Mouse (Mus musculus): ENCODE measurements around the gene Chuk. TPM values are rescaled to one million over a fixed set of nuclear protein-coding genes. Genes with fewer than 3 reads are reported as not detected.

Chuk gene
- polyA plus RNA-seq, 1 experiment from 2014 or later: 62.6 TPM

DNA sequence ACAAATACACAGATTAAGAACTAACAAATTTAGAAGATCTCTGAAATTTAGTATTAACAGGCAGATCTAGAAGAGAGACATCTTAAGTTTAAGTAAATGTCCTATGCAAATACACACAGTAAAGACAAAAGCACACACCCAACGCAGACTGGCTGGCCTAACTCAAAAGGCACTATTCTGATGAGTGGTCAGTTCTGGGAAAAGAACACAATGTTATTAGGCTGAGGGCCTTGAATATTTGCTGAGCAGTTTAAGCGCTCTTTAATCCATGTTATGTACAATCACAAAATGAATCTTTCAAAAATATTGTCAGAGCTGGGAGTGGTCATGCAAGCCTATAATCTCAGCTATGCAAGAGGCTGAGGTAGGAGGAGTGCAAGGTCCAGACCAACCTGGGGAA, 42.5 kb downstream of the Chuk start:
- Histone ChIP-seq H3K4me3 (replicated peaks) (no peak overlapping the region), H3K27ac (replicated peaks) (no peak overlapping the region), H3K9me3 (replicated peaks) (no peaks in the 10 kb centered on the region), H3K9ac (replicated peaks) (no peak overlapping the region), H3K27me3 (replicated peaks) (no peaks in the 10 kb centered on the region), H3K4me2 (no peak overlapping the region), H3K4me1 (peaks cover 19% of the 10 kb centered on the region), H3K36me3 (peaks cover 27% of the 10 kb centered on the region)
- ATAC-seq (ENCODE audit: low FRiP score): no peak
- 92% methylated on average over 2 of the region's 2 CpGs for WGBS

GRCm38 (mm10) chr19:44063773-44064172, 43.5 kb downstream of the Chuk start:
- ATAC-seq (ENCODE audit: low FRiP score): no peak
- H3K4me1 ChIP-seq: peaks cover 17% of the 10 kb centered on the region
- no peak overlapping the region for H3K27ac ChIP-seq (replicated peaks)
- no peak overlapping the region for H3K4me2 ChIP-seq
- H3K9me3 ChIP-seq (replicated peaks): no peaks in the 10 kb centered on the region
- H3K9ac ChIP-seq (replicated peaks): no peak overlapping the region
- no peak overlapping the region for H3K4me3 ChIP-seq (replicated peaks)
- 87% methylated on average over 7 of the region's 7 CpGs for WGBS
- peaks cover 35% of the 10 kb centered on the region for H3K36me3 ChIP-seq
- no peaks in the 10 kb centered on the region for H3K27me3 ChIP-seq (replicated peaks)

GRCm38 (mm10) chr19:44060226-44060625, 47.1 kb downstream of the Chuk start:
- Histone ChIP-seq H3K36me3 (peaks cover 54% of the 10 kb centered on the region), H3K9me3 (replicated peaks) (no peaks in the 10 kb centered on the region), H3K4me3 (replicated peaks) (no peak overlapping the region), H3K4me1 (no peaks in the 10 kb centered on the region), H3K9ac (replicated peaks) (no peak overlapping the region), H3K4me2 (no peak overlapping the region), H3K27ac (replicated peaks) (no peak overlapping the region), H3K27me3 (replicated peaks) (no peaks in the 10 kb centered on the region)
- no peak for ATAC-seq (ENCODE audit: low FRiP score)
- 94% methylated on average over 3 of the region's 3 CpGs for WGBS

DNA sequence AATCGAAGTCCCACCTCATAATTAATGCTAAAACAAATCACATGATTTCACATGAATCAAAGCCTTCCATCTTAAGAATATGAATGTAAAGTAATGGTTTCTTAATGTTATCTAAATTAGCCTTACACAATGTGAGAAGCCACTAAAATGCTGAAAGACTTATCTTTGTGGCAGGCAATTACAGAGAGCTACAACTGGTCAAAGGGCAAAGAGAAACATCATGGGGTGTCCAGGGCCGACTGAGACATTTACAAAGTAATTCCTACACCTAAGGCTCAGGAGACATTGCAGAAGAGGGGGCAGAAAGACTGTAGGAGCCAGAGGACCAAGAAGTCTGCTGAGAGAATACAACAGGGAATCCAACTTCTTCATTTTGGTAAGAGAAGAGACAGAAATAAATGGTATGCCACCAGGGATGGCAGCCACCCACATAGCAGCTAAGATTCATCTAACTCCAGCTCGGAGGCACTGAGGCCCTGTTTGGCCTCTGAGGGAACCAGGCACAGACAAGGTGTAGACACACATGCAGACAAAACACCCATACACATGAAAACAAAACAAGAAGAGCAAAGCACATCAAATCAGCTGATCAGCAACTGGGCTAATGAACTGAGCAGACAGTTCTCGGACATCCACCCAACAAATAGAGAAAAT, 52.0 kb downstream of the Chuk start:
- H3K9me3 ChIP-seq (replicated peaks): no peaks in the 10 kb centered on the region
- 77% methylated on average over 4 of the region's 4 CpGs for WGBS
- H3K27ac ChIP-seq (replicated peaks): no peak overlapping the region
- no peak for ATAC-seq (ENCODE audit: low FRiP score)
- no peaks in the 10 kb centered on the region for H3K4me1 ChIP-seq
- H3K36me3 ChIP-seq: peaks cover 45% of the 10 kb centered on the region
- H3K9ac ChIP-seq (replicated peaks): no peak overlapping the region
- H3K4me3 ChIP-seq (replicated peaks): no peak overlapping the region
- no peaks in the 10 kb centered on the region for H3K27me3 ChIP-seq (replicated peaks)
- no peak overlapping the region for H3K4me2 ChIP-seq

GRCm38 (mm10) chr19:44050388-44050787, 56.9 kb downstream of the Chuk start:
- ATAC-seq (ENCODE audit: low FRiP score): no peak
- peaks cover 35% of the 10 kb centered on the region for H3K36me3 ChIP-seq
- no peaks in the 10 kb centered on the region for H3K4me1 ChIP-seq
- H3K4me2 ChIP-seq: no peak overlapping the region
- H3K9ac ChIP-seq (replicated peaks): no peak overlapping the region
- no peaks in the 10 kb centered on the region for H3K27me3 ChIP-seq (replicated peaks)
- H3K9me3 ChIP-seq (replicated peaks): no peaks in the 10 kb centered on the region
- no peak overlapping the region for H3K4me3 ChIP-seq (replicated peaks)
- no peak overlapping the region for H3K27ac ChIP-seq (replicated peaks)
- 88% methylated on average over 4 of the region's 4 CpGs for WGBS

- 51% methylated on average over 3 of the region's 3 CpGs for WGBS
- Histone ChIP-seq H3K27ac (replicated peaks) (no peak overlapping the region), H3K9ac (replicated peaks) (no peak overlapping the region), H3K9me3 (replicated peaks) (no peaks in the 10 kb centered on the region), H3K4me2 (no peak overlapping the region), H3K27me3 (replicated peaks) (no peaks in the 10 kb centered on the region), H3K4me1 (no peaks in the 10 kb centered on the region), H3K4me3 (replicated peaks) (no peak overlapping the region), H3K36me3 (peaks cover 42% of the 10 kb centered on the region)
- ATAC-seq (ENCODE audit: low FRiP score): no peak
These were observed 58.0 kb downstream of the Chuk start for GRCm38 (mm10) chr19:44049282-44049681.

DNA sequence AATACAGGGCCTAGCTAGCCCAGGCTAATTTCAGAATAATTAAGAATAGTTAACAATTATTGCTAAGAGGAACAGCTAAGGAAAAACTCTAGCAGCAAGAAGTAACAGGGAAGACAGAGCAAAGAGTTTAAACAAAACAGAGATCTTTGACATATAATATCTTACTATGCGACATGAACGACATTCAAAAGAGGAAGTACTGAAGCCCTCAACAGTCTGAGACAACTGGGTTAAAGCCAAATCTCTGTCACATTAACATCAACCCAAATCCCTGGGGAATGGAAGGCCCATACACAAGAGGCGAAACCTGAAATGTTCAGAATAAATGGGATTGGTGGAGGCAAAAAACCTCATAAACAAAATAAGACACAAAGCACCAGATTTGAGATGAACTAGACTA, 61.4 kb downstream of the Chuk start:
- WGBS: 85% methylated on average over 3 of the region's 3 CpGs
- no peak for ATAC-seq (ENCODE audit: low FRiP score)
- no peak overlapping the region for H3K4me3 ChIP-seq (replicated peaks)

DNA sequence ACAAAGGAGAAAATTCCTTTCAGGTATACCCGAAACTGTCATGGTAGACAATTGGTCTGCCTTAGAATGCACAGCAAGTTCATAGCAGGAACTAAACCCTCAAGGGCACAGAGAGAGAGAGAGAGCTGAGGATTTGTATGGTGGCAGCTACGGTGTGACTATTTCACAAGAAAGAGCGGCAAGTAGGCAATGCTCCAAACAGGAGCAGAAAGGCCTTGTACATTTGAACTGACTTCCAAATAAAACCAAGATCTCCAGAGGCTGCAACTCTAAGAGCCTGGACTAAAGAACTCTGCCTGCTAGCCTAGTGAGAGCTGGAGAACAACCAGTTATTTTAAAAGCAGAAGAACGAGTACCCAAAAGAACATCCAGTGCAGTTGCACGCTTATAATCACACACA, 65.2 kb downstream of the Chuk start:
- Histone ChIP-seq H3K4me2 (no peak overlapping the region), H3K27me3 (replicated peaks) (no peaks in the 10 kb centered on the region), H3K36me3 (peaks cover 40% of the 10 kb centered on the region), H3K4me3 (replicated peaks) (no peak overlapping the region), H3K4me1 (no peaks in the 10 kb centered on the region), H3K9ac (replicated peaks) (no peak overlapping the region), H3K27ac (replicated peaks) (no peak overlapping the region), H3K9me3 (replicated peaks) (no peaks in the 10 kb centered on the region)
- 78% methylated on average over 5 of the region's 5 CpGs for WGBS
- ATAC-seq (ENCODE audit: low FRiP score): no peak

More for the DNA sequence above, 61.4 kb downstream of the Chuk start:
- no peak overlapping the region for H3K4me2 ChIP-seq
- no peaks in the 10 kb centered on the region for H3K27me3 ChIP-seq (replicated peaks)
- no peaks in the 10 kb centered on the region for H3K4me1 ChIP-seq
- H3K36me3 ChIP-seq: peaks cover 31% of the 10 kb centered on the region
- H3K9ac ChIP-seq (replicated peaks): no peak overlapping the region
- H3K27ac ChIP-seq (replicated peaks): no peak overlapping the region
- no peaks in the 10 kb centered on the region for H3K9me3 ChIP-seq (replicated peaks)

DNA sequence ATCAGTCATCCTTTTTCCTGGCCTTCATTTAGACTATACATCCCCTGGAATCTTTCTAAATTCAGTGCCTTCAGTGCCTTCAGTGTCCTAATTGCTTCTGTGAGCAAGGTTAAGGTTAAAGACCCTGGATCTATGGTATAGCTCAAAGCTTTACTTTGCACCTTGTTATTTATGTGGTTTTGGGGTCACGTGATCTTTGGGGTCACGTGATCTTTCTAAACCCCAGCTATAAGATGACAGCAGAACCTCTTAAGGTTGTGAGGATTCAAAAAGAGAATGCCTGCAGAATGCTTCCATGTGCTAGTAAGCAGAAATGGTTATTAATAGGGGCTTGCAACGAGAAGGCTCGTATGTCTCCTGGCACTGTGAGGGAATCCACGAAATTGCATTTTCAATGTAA, 73.9 kb downstream of the Chuk start:
- Histone ChIP-seq H3K4me2 (no peak overlapping the region), H3K4me3 (replicated peaks) (no peak overlapping the region), H3K9ac (replicated peaks) (no peak overlapping the region), H3K4me1 (no peaks in the 10 kb centered on the region), H3K27me3 (replicated peaks) (no peaks in the 10 kb centered on the region), H3K36me3 (peaks cover 31% of the 10 kb centered on the region), H3K9me3 (replicated peaks) (no peaks in the 10 kb centered on the region), H3K27ac (replicated peaks) (no peak overlapping the region)
- ATAC-seq (ENCODE audit: low FRiP score): no peak
- 86% methylated on average over 5 of the region's 5 CpGs for WGBS

DNA sequence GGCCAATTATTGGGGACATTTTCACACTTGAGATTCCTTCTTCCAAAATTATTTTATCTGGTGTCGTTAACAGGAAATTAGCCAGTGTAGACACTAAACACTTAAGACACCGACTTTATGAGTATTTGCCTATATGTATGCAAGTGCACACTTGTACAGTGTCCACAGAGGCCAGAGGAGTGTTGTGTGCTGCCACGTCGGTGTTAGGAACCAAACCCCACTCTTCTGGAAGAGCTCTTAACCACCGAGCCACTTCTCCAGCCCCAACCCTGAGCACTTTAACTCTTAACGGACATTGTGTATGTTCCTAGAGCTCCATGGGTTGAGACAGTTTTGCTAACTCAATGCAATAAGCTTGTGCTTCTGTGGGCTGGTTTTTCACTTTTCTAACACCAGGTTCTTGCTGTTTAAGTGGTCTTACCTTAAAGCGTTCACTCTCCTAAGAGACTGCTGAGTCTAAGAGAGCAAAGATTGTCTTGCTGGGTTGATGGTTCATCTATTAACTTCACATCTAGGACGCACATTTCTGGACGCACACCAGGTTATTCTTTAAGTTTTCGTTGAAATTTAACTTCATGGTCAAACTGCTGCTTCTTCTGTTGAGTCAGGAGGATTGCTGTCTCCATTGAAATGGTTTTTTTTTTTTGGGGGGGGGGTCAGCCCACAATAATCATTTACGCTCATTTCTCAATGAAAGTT, 75.1 kb downstream of the Chuk start:
- no peak for ATAC-seq (ENCODE audit: low FRiP score)
- WGBS: 93% methylated on average over 11 of the region's 11 CpGs

DNA sequence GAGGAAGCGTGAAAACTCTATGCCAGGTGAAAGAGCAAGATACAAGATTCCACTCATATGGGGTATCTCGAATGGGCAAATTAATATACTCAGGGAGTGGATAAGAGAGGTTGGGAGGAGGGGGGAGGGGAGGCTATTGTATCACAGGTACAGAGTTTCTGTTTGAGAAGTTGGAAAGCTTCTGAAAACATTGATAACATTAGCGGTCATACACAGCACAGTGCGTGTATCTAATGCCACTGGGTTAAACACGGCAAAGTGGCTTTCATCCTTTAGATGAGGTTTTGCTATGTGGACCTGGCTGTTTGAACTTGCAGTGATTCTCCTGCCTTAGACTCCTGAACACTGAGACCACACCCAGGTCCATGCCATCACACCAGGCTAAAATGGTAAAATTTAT, 77.3 kb downstream of the Chuk start:
- H3K4me3 ChIP-seq (replicated peaks): no peak overlapping the region
- H3K9me3 ChIP-seq (replicated peaks): no peaks in the 10 kb centered on the region
- H3K27me3 ChIP-seq (replicated peaks): no peaks in the 10 kb centered on the region
- H3K4me2 ChIP-seq: no peak overlapping the region
- H3K4me1 ChIP-seq: no peaks in the 10 kb centered on the region
- peaks cover 9% of the 10 kb centered on the region; the same call in 1 of the 2 replicates for H3K36me3 ChIP-seq
- H3K27ac ChIP-seq (replicated peaks): no peak overlapping the region
- H3K9ac ChIP-seq (replicated peaks): no peak overlapping the region
- ATAC-seq (ENCODE audit: low FRiP score): no peak
- WGBS: 96% methylated on average over 5 of the region's 5 CpGs

More for the DNA sequence above, 75.1 kb downstream of the Chuk start:
- Histone ChIP-seq H3K9ac (replicated peaks) (no peak overlapping the region), H3K27me3 (replicated peaks) (no peaks in the 10 kb centered on the region), H3K9me3 (replicated peaks) (no peaks in the 10 kb centered on the region), H3K4me2 (no peak overlapping the region), H3K27ac (replicated peaks) (no peak overlapping the region), H3K36me3 (peaks cover 29% of the 10 kb centered on the region), H3K4me1 (no peaks in the 10 kb centered on the region), H3K4me3 (replicated peaks) (no peak overlapping the region)

- Histone ChIP-seq H3K27ac (replicated peaks) (no peak within 1 kb of the TSS), H3K27me3 (replicated peaks) (no peaks in the 10 kb centered on the region), H3K4me1 (no peaks in the 10 kb centered on the region), H3K4me2 (no peak within 1 kb of the TSS), H3K9ac (replicated peaks) (no peak within 1 kb of the TSS), H3K36me3 (0 out of 2 replicates have a peak, but pooled peaks cover 6% of the 10 kb centered on the region), H3K4me3 (replicated peaks) (no peak within 1 kb of the TSS), H3K9me3 (replicated peaks) (no peaks in the 10 kb centered on the region)
- ATAC-seq (ENCODE audit: low FRiP score): no peak
- WGBS: 84% methylated on average over 5 of the region's 8 CpGs
These were observed 78.3 kb downstream of the Chuk start, which contains the start of gene Cyp2c23 for GRCm38 (mm10) chr19:44028972-44029371. Cyp2c23 (minus strand) TSS chr19:44029208.
